Mouse (Mus musculus): ENCODE data around the gene Mchr1. TPM values are rescaled to one million over a fixed set of nuclear protein-coding genes. Genes with fewer than 3 reads are reported as not detected.

The Mchr1 gene
- total and polyA plus RNA-seq, 2 experiments from 2014 or later: 7.0 to 11.1 TPM

GRCm38 (mm10) chr15:81277928-81278327, 42.6 kb downstream of the Mchr1 start:
- ATAC-seq (0 out of 2 replicates have a peak, but pooled peaks have one; percentile 51), DNase-seq (ENCODE audit: low spot score) (no peak)
- no peaks in the 10 kb centered on the region for H3K27me3 ChIP-seq (ENCODE audit: insufficient read depth, low read length)
- no peak overlapping the region for H3K4me2 ChIP-seq (ENCODE audit: low read depth, low read length)
- no peaks in the 10 kb centered on the region for H3K9me3 ChIP-seq (ENCODE audit: low read length)
- H3K4me1 ChIP-seq (ENCODE audit: insufficient read depth, low read length): peaks cover 5% of the 10 kb centered on the region; the same call in 1 of the 2 replicates
- H3K27ac ChIP-seq: no peak overlapping the region
- WGBS: 12% methylated on average over 11 of the region's 11 CpGs
- no peak for TF ChIP-seq CTCF (IDR thresholded peaks at IDR 0.05; ENCODE audit: low read depth)
- no peaks in the 10 kb centered on the region for H3K36me3 ChIP-seq (ENCODE audit: insufficient read depth, low read length)
- no peak overlapping the region for H3K4me3 ChIP-seq (ENCODE audit: low read length)
- H3K9ac ChIP-seq (replicated peaks; ENCODE audit: low read length): no peak overlapping the region

- Histone ChIP-seq H3K9me3 (ENCODE audit: low read length) (no peaks in the 10 kb centered on the region), H3K4me2 (ENCODE audit: low read depth, low read length) (no peak overlapping the region), H3K27ac (no peak overlapping the region), H3K36me3 (ENCODE audit: insufficient read depth, low read length) (no peaks in the 10 kb centered on the region), H3K9ac (replicated peaks; ENCODE audit: low read length) (no peak overlapping the region), H3K4me1 (ENCODE audit: insufficient read depth, low read length) (0 out of 2 replicates have a peak, but pooled peaks cover 4% of the 10 kb centered on the region), H3K27me3 (ENCODE audit: insufficient read depth, low read length) (no peaks in the 10 kb centered on the region), H3K4me3 (ENCODE audit: low read length) (no peak overlapping the region)
- no peak for TF ChIP-seq CTCF (IDR thresholded peaks at IDR 0.05; ENCODE audit: low read depth)
- 68% methylated on average over 6 of the region's 6 CpGs for WGBS
- no peak for ATAC-seq
- no peak for DNase-seq (ENCODE audit: low spot score)
Measured at GRCm38 (mm10) chr15:81278699-81279098, 43.4 kb downstream of the Mchr1 start.

- no peaks in the 10 kb centered on the region for H3K36me3 ChIP-seq (ENCODE audit: insufficient read depth, low read length)
- no peak for DNase-seq (ENCODE audit: low spot score)
- no peak overlapping the region for H3K4me2 ChIP-seq (ENCODE audit: low read depth, low read length)
- 75% methylated on average over 9 of the region's 9 CpGs for WGBS
- H3K9ac ChIP-seq (replicated peaks; ENCODE audit: low read length): no peak overlapping the region
- peak; percentile 36 for TF ChIP-seq CTCF (IDR thresholded peaks at IDR 0.05; ENCODE audit: low read depth)
- H3K9me3 ChIP-seq (ENCODE audit: low read length): no peaks in the 10 kb centered on the region
- H3K27me3 ChIP-seq (ENCODE audit: insufficient read depth, low read length): no peaks in the 10 kb centered on the region
- H3K4me1 ChIP-seq (ENCODE audit: insufficient read depth, low read length): no peaks in the 10 kb centered on the region
- ATAC-seq: no peak
- no peak overlapping the region for H3K4me3 ChIP-seq (ENCODE audit: low read length)
- H3K27ac ChIP-seq: no peak overlapping the region
Measured at GRCm38 (mm10) chr15:81284121-81284734, 48.9 kb downstream of the Mchr1 start.

Other genes starting within 250 kb of the Mchr1 start
- 32.1 and 54.8 TPM in 2 replicates for gene Mrtfa, start 44.7 kb upstream of the Mchr1 start, total RNA-seq (2014; rRNA removed)
- 19.3 and 22.6 TPM in 2 replicates for gene Mrtfa, start 44.7 kb upstream of the Mchr1 start, polyA plus RNA-seq (2015; fragmentation: Nextera tagmentation; extraction: Ambion mirVana)
- 57.9 and 66.3 TPM in 2 replicates for gene Slc25a17, start 125.3 kb downstream of the Mchr1 start, total RNA-seq (2014; rRNA removed)
- gene Slc25a17, start 125.3 kb downstream of the Mchr1 start, polyA plus RNA-seq (2015; fragmentation: Nextera tagmentation; extraction: Ambion mirVana): 110 and 113 TPM in 2 replicates
- gene St13, start 164.6 kb downstream of the Mchr1 start, total RNA-seq (2014; rRNA removed): 83.8 and 87.8 TPM in 2 replicates
- gene St13, start 164.6 kb downstream of the Mchr1 start, polyA plus RNA-seq (2015; fragmentation: Nextera tagmentation; extraction: Ambion mirVana): 209 and 221 TPM in 2 replicates
- 7.7 and 12.7 TPM in 2 replicates for gene Xpnpep3, start 164.6 kb downstream of the Mchr1 start, total RNA-seq (2014; rRNA removed)
- 6.5 and 6.7 TPM in 2 replicates for gene Xpnpep3, start 164.6 kb downstream of the Mchr1 start, polyA plus RNA-seq (2015; fragmentation: Nextera tagmentation; extraction: Ambion mirVana)
- not detected in 2 replicates for gene Dnajb7, start 172.8 kb downstream of the Mchr1 start, total RNA-seq (2014; rRNA removed)
- gene Dnajb7, start 172.8 kb downstream of the Mchr1 start, polyA plus RNA-seq (2015; fragmentation: Nextera tagmentation; extraction: Ambion mirVana): 0.43 and 0.44 TPM in 2 replicates
- gene Rbx1, start 230.8 kb downstream of the Mchr1 start, total RNA-seq (2014; rRNA removed): 122 and 127 TPM in 2 replicates
- 446 and 451 TPM in 2 replicates for gene Rbx1, start 230.8 kb downstream of the Mchr1 start, polyA plus RNA-seq (2015; fragmentation: Nextera tagmentation; extraction: Ambion mirVana)